Mouse (Mus musculus) erythroblast, embryonic 14.5 days (primary cell): Measurements from ENCODE around the gene Bpi.

Experiments used
- GATA1 ChIP-seq: IDR thresholded peaks from 2 replicates; pipeline ENCODE4 v1.6.1; 2012; ENCODE audit warnings: low read length, inconsistent platforms, mixed read lengths
- TAL1 ChIP-seq: IDR thresholded peaks from 3 replicates; pipeline ENCODE4 v1.6.1; 2012; ENCODE audit warnings: low read length, inconsistent platforms, mixed read lengths

GRCm38 (mm10) chr2:158264877-158265276 lies 7.0 kb downstream of the Bpi start:
- TF ChIP-seq GATA1 (no peak), TAL1 (no peak)
